Mouse (Mus musculus) urinary bladder, postnatal 36 days (tissue): ENCODE results near the gene Plpp3.
A peak's percentile ranks its signal among the peaks of the same experiment; 100 is the strongest.

Experiments
- DNase-seq, 2 experiments: peaks; one replicate each; pipeline ENCODE4 v3.0.0; 2022; ENCODE audit warnings: low spot score in 2 of 2, mixed read lengths in 1 of 2

Plpp3 gene

DNA sequence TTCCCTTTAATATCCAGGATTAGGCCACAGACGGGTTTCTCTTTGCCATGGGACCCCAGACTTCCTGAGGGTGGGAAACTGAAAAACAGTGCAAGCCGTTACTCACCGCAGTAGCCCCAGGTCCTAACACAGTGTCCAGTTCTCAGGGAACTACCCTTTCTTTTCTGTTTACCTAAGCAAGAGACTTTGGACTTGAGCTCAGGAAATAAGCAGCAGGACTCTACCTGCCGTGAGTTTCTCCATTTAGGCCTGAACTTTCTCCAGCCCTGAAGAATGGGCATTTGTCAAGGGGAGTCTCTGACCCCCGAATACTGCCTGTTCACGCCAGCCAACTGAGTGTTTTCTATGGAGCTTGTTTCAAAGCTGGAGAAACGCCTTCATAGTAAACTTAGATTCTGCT is 31.7 kb downstream of the Plpp3 start:
- no peak for DNase-seq

DNA sequence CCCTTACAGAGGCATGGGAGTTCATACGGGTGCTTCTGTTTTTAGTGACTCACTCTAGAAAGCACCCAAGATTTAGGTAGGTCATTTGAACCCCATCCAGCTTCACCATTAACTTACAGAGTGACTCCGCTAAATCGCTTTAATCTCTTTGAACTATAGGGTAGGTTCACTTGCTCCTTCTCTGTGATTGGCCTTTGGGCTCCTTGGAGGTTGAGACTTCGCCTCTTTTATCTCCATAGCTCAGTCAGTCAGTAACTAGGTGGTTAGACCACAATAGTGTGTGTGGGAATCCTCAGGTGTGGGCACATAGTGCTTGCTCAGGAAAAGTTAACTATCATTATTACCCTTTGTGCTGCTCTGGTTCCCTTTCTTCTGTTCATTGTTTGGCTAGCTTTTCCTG is 33.7 kb downstream of the Plpp3 start:
- no peak for DNase-seq

DNA sequence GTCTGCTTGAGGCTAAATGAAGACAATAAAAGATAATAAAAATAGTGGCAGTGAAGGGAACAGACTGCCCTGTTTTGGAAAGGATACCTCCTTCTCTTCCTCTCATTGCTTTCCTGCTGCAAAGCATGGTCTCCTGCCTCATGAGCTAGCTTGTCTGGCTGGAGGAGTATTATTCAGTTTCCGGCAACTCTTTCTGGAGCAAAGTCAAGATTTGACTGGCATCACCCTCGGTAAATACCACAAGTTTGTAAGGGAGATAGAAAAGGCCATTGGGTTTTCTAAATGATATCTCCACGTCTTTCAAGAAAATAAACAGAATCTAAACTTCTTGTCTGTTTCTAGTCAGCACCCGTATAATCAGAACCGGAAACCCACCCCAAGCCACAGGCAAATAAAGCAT is 34.4 kb downstream of the Plpp3 start:
- DNase-seq: no peak

DNA sequence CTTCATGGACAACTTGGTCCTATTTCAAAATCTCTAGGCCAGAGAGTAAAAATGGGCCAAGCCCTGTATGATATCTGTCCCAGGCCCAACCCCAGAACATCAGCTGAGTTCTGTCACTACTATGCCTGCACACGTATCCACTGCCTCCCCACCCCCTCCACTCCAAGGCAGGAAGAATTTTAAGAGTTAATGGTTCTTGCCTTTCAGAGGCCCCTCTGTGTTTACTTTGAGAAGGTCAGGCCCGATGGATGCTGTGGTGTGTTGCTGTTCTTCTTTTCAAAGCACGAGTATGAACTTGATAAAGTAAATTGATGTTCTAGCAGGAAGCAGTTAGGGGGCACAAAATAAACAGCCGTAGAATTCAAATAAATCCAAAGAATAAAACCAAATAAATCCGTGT is 35.5 kb downstream of the Plpp3 start:
- DNase-seq: no peak

DNA sequence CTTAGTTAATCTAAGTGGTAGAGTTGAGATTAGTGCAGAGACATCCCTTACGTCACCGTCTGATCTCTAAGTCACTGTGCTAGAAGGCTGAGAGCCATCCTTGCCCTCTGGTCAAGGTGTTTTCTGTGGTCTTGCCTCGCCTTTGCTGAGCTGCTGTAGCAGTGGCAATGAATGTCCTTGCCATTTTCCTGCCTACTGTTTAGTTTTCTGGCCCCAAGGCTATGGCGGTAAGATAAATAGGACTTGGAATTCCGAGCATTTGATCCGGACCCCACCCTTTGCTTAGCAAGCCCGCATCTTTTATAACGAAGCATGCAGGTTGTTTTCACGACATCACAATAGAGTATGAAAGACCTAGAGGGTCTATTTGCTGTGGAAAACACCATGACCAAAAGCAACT is 38.1 kb downstream of the Plpp3 start:
- DNase-seq: no peak

DNA sequence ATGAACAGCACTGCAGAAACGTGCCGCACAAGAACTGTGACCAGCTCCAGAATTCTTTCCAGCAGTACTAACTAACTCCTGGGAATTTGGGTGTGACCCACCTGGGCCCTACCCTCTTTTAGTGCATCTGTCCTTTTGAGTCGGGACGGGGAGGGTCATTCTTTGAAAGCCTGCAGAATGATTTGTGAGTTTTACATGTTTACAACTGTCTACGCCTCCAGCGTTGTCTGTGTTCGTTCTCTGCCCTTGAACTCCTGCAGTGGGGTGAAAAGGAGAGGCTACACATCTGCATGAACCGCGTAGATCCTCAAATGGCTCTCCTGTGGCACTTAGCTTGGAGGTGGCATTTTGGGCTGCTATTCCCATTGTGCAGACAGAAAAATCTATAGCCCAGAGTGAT is 39.0 kb downstream of the Plpp3 start:
- DNase-seq: no peak

DNA sequence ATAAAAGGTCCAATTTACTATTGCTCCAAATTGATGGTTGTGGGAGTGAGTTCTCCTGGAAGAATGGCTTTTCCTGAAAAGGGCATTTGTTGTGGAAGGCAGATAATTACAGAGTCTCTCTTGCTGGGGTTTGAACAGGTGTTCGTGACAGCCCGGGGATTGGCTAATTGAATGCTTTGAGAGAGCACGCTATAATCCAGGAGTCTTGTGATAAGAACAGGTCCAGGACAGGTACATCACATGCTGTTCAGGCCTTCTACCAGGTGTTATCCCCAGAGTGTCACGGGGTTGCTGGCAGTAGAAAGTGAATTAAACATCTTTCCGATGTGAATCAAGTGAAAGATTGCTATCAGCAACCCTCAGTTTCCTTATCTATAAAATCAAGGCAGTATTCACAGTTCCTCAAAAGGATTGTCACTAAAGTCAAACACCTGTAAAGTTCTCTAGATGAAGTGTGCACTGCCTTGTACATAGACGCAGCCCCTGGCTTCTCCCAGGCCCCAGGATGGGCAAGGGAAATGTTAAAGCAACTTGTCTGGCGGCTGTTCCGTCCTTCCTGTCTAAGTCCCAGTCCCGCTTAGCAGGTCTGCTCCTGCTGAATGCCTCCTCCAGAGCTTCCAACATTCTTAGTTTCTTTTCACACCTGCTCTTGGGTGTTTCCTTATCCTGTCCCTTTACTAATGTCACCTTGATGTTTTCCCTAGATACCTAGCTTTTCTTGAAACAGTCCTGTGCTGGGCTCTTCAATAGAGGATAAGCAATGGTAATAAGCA is 40.0 kb downstream of the Plpp3 start:
- DNase-seq: no peak

DNA sequence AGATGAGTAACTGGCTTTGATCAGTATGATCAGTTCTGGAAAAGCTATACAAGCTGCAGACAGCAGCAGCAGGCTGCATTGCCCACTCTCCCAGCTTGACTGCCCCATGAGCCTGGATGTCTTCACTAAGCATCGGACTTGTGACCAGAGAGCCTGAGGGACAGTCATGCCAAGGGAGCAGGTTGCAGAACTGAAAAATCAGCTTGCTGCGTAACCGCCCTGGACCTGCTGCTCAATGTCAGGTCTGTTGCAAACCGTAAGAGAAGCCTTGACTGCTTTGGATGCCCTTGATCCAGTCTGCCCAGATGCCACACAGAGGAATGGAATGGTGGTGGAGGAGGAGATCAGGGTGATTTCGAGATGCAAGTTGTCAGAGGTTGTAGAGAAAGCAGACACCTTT is 41.5 kb downstream of the Plpp3 start:
- no peak for DNase-seq

DNA sequence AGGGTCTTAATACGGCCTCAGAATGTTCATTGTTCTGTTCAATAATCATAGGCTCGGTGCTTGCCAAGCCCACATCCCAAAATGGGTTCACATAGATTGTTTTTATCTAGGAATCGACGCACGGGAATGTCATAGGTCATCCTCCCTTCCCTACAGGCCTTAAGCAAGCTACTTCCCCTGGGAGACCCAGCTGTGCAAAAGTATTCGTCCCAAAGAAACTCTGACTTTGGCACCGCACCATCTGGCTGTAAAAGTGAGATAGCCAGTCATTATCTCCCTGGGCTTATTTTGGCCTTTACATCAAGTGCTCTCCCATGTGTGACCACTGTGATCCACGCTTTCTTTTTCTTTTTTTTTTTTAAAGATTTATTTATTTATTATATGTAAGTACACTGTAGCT is 42.2 kb downstream of the Plpp3 start:
- DNase-seq: no peak

DNA sequence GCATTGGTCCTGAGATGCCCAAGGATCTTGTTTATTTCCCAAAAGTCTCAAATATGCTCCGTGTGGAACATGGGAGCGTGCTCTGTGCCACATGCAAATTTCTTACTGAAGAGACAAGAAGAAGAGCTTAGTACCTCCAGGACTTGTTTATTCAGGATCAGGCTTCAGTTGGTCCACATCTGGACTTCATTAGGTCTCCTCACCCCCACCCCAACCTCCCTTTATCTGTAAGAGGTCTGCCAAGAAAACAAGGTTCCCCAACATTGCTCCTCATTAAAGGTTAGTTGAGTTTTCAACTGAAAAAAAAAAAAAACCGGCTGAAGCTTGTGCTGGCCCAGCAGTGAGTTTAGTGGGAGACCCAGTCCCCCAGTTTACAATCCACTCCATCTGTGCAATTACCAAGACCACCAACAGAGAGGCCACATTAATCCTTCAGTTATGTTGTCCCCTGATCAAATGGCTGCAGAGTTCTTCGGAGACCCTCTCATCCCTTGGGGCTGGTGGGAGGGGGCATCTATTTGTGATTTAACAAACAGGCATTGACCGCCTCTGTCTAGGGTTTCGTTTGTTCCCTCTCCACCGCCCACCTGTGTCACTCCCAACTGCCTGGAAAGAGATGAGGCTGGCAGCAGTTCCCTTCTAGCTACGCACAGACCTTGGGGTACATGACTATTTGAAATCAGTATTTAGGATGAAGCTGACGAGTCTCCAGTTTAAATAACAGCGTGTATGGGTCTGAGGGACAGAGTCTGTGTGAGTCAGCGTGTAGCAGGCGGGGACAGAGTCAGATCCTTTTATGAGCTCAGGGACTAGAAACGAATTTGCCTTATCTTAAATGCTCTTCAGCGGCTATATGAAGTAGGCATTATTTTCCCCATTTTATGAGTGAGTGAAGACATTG is 43.7 kb downstream of the Plpp3 start:
- no peak for DNase-seq

DNA sequence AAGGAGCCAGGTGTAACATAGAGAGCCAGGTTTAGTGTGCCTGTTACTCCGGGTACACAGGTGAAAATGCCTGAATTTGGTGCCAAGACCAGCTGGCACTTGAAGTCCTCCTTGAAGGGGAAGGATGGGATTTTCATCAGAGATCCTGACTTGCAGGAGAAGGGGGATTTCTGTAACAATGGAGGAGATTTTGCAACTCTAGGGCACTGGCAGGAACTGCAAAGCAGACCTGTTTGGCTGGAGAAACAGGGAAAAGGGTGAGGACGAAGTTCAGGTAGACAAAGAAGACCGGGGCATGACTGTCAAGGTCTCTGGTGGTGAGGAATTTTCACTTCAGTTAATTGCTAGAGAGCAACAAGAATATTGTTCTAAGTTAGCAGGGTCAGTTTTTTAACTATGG is 45.3 kb downstream of the Plpp3 start:
- DNase-seq: no peak

DNA sequence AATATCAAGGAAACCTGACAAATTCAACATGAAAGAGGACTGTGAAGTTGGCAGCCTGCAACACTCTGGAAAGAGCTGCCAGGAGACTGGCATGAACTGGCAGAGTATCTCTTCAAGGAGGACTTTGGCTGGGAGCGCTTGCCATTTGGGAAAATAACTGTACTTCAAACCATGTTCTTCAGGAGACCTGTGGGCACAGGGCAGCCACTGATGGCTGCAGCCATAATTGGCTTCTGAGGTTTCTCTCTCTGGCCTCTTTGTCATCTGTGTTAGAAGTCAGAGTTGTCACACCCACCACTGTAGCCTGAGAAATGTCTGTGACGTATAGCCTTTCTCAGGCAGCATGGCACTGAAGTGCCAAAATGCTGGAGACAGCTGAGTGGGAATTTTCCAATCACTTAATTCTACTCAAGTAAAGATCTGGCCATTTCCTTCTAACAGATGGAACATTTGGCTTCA is 46.2 kb downstream of the Plpp3 start:
- no peak for DNase-seq

DNA sequence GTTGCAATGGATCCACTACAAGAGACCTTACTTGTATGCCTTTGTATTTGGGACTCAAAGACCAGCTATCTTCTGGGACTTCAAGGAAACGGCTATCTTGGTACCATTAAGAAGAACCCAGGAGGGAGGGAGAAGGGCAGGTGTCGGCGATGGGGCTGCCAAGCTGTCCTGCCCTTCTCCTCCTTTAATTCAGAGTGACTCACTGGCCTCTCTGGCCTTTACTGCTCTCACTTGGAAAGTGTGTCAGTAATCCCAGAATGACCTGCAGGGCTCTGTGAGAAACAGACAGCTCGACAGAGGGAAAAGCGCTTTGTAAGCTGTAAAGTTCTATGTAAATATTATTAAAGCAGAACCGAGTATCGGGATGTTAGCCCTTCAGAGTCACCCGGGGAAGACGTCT is 46.9 kb downstream of the Plpp3 start:
- DNase-seq: no peak

DNA sequence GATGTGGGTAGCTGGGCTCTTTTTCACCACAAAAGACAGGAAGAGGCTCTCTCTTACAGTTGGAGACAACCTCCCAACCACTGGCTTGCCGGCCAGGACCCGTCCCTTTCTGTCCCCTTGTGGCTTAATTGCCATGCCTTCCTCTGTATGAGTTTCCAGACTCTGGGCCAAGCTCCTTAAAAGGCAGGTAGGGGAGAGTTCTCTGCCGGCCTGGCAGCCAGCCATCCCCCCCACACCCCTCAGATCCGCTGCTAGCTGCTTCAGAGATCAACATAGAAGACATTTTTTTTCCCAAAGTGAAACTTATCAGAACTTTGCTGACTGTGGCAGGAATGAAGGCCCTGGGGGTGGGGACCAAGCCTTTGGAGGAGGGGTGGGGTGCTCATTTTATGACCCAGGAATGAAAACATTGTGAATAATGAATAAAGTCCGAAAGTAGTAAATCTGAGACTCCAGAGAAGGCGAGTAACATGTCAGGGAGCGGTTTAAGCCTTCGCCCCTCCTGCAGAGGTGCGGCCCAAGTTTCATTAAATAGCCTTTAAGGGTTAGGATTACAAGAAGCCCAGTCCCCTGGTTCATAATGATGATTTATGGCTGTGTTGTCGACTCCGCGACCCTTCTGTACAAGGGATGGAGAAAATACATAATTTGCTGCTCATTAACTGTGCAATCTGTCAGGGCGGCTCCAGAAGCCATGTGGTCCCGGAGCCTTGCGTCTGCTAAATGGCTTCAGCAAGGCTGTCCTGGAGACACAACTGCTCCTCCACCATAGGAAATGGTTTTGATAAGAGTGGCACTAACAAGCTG is 48.1 kb downstream of the Plpp3 start:
- DNase-seq: peak; percentile 45 to 72

DNA sequence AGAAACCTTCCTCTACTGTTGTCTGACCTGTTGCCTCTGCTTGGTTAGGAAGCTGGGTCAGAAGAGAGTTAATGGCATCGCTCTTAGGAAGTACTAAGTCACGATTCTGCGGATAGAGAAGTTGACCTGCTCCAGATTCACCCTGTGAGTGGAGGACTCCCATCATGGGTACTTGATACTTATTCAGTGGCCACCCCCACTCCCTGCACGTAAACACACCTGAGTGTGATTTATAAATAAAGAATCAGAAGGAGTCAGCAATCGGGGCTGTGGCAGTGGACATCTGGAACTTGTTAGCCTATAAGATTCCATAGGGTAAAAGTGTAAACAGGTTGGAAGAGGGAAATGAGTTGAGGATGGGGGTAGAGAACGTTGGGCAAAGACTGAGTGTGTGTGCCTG is 49.0 kb downstream of the Plpp3 start:
- no peak for DNase-seq

DNA sequence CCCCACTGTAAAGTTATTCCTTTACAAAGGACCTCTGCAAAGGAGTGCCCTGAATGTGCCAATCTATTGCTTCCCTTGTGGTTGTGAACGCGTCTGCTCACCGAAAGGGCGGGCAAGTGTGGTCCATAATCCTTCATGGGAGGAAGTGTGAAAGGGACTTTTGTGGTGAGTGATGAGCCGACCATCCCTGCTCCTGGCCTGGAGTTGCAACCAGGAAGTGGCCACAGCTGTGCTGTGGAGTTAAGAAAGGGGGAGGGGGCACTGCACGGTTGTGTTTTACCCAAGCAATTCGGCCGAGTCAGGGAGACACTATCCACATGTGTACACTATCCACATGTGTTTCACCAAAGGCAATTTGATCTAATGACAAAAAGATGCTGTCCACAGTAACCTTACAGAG is 49.8 kb downstream of the Plpp3 start:
- no peak for DNase-seq

DNA sequence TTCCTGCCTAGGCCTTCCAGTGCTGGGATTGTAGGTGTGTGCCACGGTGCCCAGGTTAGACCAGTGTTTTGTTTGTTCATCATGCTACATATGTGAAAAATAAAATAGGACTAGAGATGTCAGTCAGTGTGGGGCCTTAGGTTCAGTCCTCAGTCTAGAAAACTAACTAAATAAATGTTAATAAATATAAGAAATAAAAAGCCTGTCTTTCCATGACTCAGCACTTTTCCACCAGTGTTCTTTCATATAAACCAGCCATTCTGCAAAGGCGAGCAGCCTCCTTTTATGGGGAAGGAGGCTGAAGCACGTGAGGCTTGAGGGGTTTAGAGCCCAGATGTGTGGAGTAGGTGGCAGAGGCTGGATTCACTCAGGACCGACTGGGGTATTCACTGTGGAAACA is 50.5 kb downstream of the Plpp3 start:
- DNase-seq: no peak

DNA sequence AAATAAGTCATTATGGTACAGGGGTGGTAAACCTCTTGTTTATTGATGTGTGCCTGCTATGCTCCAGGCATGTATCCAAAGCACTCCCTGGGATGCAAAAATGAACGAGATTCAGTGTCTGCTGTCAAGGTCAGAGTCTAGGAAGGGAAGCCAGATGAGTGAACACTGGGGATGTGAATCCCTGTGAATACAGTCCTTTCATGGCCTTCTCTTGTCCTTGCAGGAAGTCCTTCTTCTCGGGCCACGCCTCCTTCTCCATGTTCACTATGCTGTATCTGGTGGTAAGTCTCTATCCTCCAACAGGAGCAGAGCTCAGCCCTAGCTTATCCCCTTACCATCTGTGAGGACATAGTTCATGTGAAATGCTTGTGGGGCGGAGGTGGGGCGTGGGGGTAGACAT is 51.8 kb downstream of the Plpp3 start:
- no peak for DNase-seq

DNA sequence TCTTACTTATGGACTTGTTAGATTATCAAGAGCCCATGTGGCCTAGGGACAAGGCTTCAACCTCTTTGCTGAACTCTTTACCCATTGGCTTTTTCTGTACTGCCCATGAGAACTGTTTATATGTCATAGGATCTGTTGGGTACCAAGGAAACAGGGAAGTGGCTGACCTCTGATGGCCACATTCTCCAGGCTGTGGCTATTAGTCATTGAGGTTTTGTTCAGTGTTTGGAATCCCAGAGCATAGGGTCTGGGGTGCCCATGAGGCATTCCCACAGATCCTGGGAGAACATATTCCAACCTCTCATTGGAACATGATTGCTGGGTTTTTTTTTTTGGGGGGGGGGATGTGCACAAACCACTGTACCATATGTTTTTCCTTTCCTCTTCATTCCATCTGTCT is 56.2 kb downstream of the Plpp3 start:
- no peak for DNase-seq

DNA sequence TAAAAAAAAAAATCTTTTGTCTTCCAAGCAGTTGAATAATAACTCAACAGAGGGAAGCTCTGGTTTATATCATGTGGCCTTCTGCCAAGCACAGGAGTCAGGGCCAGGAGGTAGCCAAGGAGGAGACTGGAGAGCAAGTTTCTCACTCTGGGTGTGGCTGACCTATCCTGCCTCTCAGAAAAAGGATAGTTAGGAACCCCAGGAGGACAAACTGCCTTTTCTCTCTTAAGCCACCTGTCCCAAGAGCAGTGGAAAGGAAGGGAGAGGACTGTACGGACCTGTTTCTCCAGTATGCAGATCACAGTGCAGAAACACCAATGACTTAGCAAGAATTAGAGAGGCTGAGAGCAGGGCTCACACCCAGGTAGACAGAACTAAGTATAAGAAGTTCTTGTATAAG is 57.3 kb downstream of the Plpp3 start:
- DNase-seq: peak in 1 of 2 experiments; percentile 57

DNA sequence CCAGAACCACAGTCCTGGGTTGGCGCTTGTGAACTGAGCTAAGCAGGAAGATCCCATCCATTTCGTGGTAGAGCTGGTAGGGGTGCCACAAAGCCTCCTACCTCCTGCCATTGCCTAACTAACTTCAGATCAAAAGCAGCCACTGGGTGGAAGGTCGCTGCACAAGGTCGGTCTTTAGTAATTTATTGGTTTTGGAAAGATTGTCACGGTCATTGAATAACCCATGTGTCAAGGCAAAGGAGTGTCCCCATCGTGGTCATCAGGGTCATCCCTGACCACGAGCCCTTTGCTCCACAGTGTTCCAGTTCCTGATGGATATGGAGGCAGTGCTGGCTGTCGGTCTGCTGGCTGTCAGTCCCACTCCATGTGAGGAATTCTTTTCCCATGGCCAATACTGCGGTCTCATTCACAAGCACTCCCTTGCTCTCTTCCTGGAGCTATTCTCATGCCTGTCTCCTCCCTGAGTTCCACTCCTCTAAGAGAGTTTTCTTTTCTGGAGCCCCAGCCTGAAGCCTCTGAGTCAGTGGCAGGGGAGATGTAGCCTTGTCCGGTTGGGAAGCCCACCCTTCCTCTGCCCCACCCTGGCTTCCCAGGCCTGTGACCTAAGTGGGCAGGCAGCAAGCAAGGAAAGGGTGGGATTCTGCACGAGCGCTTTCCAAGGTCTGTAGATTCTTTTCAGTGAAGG is 58.7 kb downstream of the Plpp3 start:
- DNase-seq: no peak

DNA sequence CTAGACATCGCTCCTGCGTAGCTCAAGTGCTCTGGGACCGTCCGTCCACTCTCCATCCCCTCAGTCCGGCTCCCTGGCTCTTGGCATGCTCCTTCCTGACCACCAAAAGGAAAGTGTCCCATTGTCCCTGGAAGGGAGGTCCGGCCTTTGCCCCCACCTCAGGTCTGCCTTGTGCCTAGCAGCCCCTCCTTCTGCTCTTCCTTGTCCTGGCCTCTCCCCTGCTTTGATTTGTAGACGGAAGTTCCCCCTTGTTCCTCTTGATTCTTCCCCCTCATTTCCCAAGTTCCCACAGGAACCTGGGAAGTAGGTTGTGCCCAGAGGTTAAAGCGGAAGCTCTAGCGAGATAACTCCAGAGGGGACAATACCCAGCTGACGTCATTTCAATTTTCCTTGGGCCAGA is 61.1 kb downstream of the Plpp3 start:
- DNase-seq: no peak
